Mouse (Mus musculus) liver, postnatal 0 days (tissue): ENCODE results near the gene Hap1. TPM values are rescaled to one million over a fixed set of nuclear protein-coding genes. Genes with fewer than 3 reads are reported as not detected.
A peak's percentile ranks its signal among the peaks of the same experiment; 100 is the strongest.

ENCODE experiments used
- ATAC-seq: fragments of 200-750 bp; cut with Nextera tagmentation; 2 replicates; pipeline ENCODE4 v1.8.0; 2017; ENCODE audit warnings: mild to moderate bottlenecking, moderate library complexity
- DNase-seq: peaks from one replicate; pipeline ENCODE4 v3.0.0-alpha.2; 2016
- H3K27ac ChIP-seq: fragments of 300-500 bp; sonication (generic); 2 replicates; pipeline ENCODE4 v1.5.1; 2014; ENCODE audit warnings: antibody characterized with exemption, moderate library complexity, mild to moderate bottlenecking, low read depth
- H3K27me3 ChIP-seq: fragments of 300-500 bp; sonication (generic); 2 replicates; pipeline ENCODE4 v1.6.1; 2014; ENCODE audit warnings: low read length, control low read depth, mixed read lengths; ENCODE audit not compliant: insufficient read depth
- H3K36me3 ChIP-seq: fragments of 300-500 bp; sonication (generic); replicated peaks from 2 replicates; pipeline ENCODE4 v1.6.1; 2014; ENCODE audit warnings: mild to moderate bottlenecking, control low read depth, low read length, moderate library complexity, mixed read lengths; ENCODE audit not compliant: insufficient read depth
- H3K4me1 ChIP-seq: fragments of 300-500 bp; sonication (generic); 2 replicates; pipeline ENCODE4 v1.6.1; 2014; ENCODE audit warnings: antibody characterized with exemption, mild to moderate bottlenecking, control low read depth; ENCODE audit not compliant: insufficient read depth
- H3K4me2 ChIP-seq: fragments of 300-500 bp; sonication (generic); 2 replicates; pipeline ENCODE4 v1.6.1; 2014; ENCODE audit warnings: low read depth, mild to moderate bottlenecking, low read length, moderate library complexity, mixed read lengths
- H3K4me3 ChIP-seq: fragments of 300-500 bp; sonication (generic); 2 replicates; pipeline ENCODE4 v1.5.1; 2014; ENCODE audit warnings: low read depth, low read length
- H3K9ac ChIP-seq: fragments of 300-500 bp; sonication (generic); replicated peaks from 2 replicates; pipeline ENCODE4 v1.6.1; 2014; ENCODE audit warnings: mild to moderate bottlenecking, moderate library complexity
- H3K9me3 ChIP-seq: fragments of 300-500 bp; sonication (generic); 2 replicates; pipeline ENCODE4 v1.6.1; 2016; ENCODE audit warnings: mild to moderate bottlenecking, control low read depth, low read length, mixed read lengths
- CTCF ChIP-seq: sonication (generic); IDR thresholded peaks from 2 replicates; pipeline ENCODE4 v1.5.1; 2016; ENCODE audit warnings: antibody characterized with exemption, low read depth
- EP300 ChIP-seq: IDR thresholded peaks from 2 replicates; pipeline ENCODE4 v1.6.1; 2016; ENCODE audit warnings: antibody characterized with exemption, low read depth, mild to moderate bottlenecking
- WGBS: fragments of 180-500 bp; shearing (Covaris S2); extraction: QIAGEN DNeasy Blood & Tissue Kit; methylation state at CpG from one replicate; pipeline ENCODE4 v1.1.7; 2014; ENCODE audit not compliant: insufficient replicate concordance; 5-methylcytosine and 5-hydroxymethylcytosine counted together
- polyA plus RNA-seq: library from polyadenylated mRNA; unstranded; fragments of >200 nt; fragmentation: Nextera tagmentation; extraction: Ambion mirVana; gene quantifications from 2 replicates; pipeline ENCODE4 v1.2.1, GENCODE M21; 2015

Gene Hap1
- polyA plus RNA-seq, 1 experiment from 2014 or later = 0.78 TPM

GRCm38 (mm10) chr11:100298274-100299036, 57.5 kb downstream of the Hap1 start:
- peak; percentile 89 for DNase-seq
- ATAC-seq = peak; percentile 45; the same call in 1 of the 2 replicates
- H3K27me3 ChIP-seq = no peaks in the 10 kb centered on the region
- H3K4me2 ChIP-seq = peak overlapping the region; percentile 47; the same call in 1 of the 2 replicates
- H3K36me3 ChIP-seq = no peaks in the 10 kb centered on the region
- TF ChIP-seq CTCF (peak; percentile 91), EP300 (no peak)
- H3K9me3 ChIP-seq = no peaks in the 10 kb centered on the region
- no peak overlapping the region for H3K4me3 ChIP-seq
- no peak overlapping the region for H3K27ac ChIP-seq
- H3K9ac ChIP-seq = no peak overlapping the region
- H3K4me1 ChIP-seq = 0 out of 2 replicates have a peak, but pooled peaks cover 3% of the 10 kb centered on the region
- 22% methylated on average over 18 of the region's 18 CpGs for WGBS

GRCm38 (mm10) chr11:100297801-100298200, 58.1 kb downstream of the Hap1 start:
- no peak overlapping the region for H3K4me3 ChIP-seq
- no peaks in the 10 kb centered on the region for H3K36me3 ChIP-seq
- 0 out of 2 replicates have a peak, but pooled peaks cover 3% of the 10 kb centered on the region for H3K4me1 ChIP-seq
- no peaks in the 10 kb centered on the region for H3K27me3 ChIP-seq
- no peak overlapping the region for H3K27ac ChIP-seq
- peak overlapping the region; percentile 47; the same call in 1 of the 2 replicates for H3K4me2 ChIP-seq
- TF ChIP-seq CTCF = peak; percentile 69
- TF ChIP-seq EP300 = no peak
- ATAC-seq = 0 out of 2 replicates have a peak, but pooled peaks have one; percentile 22
- no peaks in the 10 kb centered on the region for H3K9me3 ChIP-seq
- H3K9ac ChIP-seq = no peak overlapping the region
- 31% methylated on average over 5 of the region's 5 CpGs for WGBS
- DNase-seq = peak; percentile 48

Other genes starting within 250 kb of the Hap1 start
- not detected in 2 replicates for gene Krt13, start 234.6 kb downstream of the Hap1 start, polyA plus RNA-seq
- 0.11 TPM in 1 of 2 replicates, not detected in the other for gene Krt15, start 220.2 kb downstream of the Hap1 start, polyA plus RNA-seq
- gene Krt19, start 207.5 kb downstream of the Hap1 start, polyA plus RNA-seq = 5.5 and 7.8 TPM in 2 replicates
- not detected in 2 replicates for gene Krt9, start 162.9 kb downstream of the Hap1 start, polyA plus RNA-seq
- gene Krt14, start 148.6 kb downstream of the Hap1 start, polyA plus RNA-seq = 0.32 and 1.2 TPM in 2 replicates
- not detected in 2 replicates for gene Krt16, start 107.2 kb downstream of the Hap1 start, polyA plus RNA-seq
- 0.08 and 0.09 TPM in 2 replicates for gene Krt17, start 95.1 kb downstream of the Hap1 start, polyA plus RNA-seq
- not detected in 2 replicates for gene Krt42, start 86.3 kb downstream of the Hap1 start, polyA plus RNA-seq
- 1,752 and 1,956 TPM in 2 replicates for gene Eif1, start 36.2 kb downstream of the Hap1 start, polyA plus RNA-seq
- gene Gast, start 21.7 kb downstream of the Hap1 start, polyA plus RNA-seq = not detected in 2 replicates
- gene Jup, start 41.6 kb upstream of the Hap1 start, polyA plus RNA-seq = 17.5 and 18.9 TPM in 2 replicates
- 3.4 and 4.6 TPM in 2 replicates for gene P3h4, start 58.7 kb upstream of the Hap1 start, polyA plus RNA-seq
- 7.4 and 9.0 TPM in 2 replicates for gene Fkbp10, start 59.6 kb upstream of the Hap1 start, polyA plus RNA-seq
- 11.1 and 11.9 TPM in 2 replicates for gene Nt5c3b, start 85.7 kb upstream of the Hap1 start, polyA plus RNA-seq
- gene Klhl10, start 85.8 kb upstream of the Hap1 start, polyA plus RNA-seq = 0.07 TPM in 2 replicates
- 0.88 and 1.3 TPM in 2 replicates for gene Klhl11, start 116.6 kb upstream of the Hap1 start, polyA plus RNA-seq
- gene Acly, start 171.9 kb upstream of the Hap1 start, polyA plus RNA-seq = 24.4 and 29.8 TPM in 2 replicates
- 0.11 and 0.22 TPM in 2 replicates for gene Ttc25, start 189.5 kb upstream of the Hap1 start, polyA plus RNA-seq
- gene Cnp, start 218.8 kb upstream of the Hap1 start, polyA plus RNA-seq = 20.2 and 21.9 TPM in 2 replicates